Mouse (Mus musculus) forebrain, embryonic 14.5 days (tissue): Measurements from ENCODE around the gene Raet1e. TPM values are rescaled to one million over a fixed set of nuclear protein-coding genes. Genes with fewer than 3 reads are reported as not detected.
"Not testable (repeated sequence)": the region's sequence is repeated elsewhere in the genome, so short reads cannot be mapped to it uniquely, and the experiment has no call there.

Experiments
- ATAC-seq: fragments of 200-750 bp; cut with Nextera tagmentation; 2 replicates; pipeline ENCODE4 v1.8.0; 2017; ENCODE audit warnings: mild to moderate bottlenecking, moderate library complexity
- DNase-seq: peaks from one replicate; pipeline ENCODE4 v3.0.0-alpha.2; 2015; ENCODE audit warnings: low spot score
- H3K27ac ChIP-seq: fragments of 300-500 bp; sonication (generic); 2 replicates; pipeline ENCODE4 v1.5.1; 2014; ENCODE audit warnings: low read depth, mild to moderate bottlenecking, control low read depth, low read length, moderate library complexity
- H3K27me3 ChIP-seq: fragments of 300-500 bp; sonication (generic); replicated peaks from 2 replicates; pipeline ENCODE4 v1.6.1; 2014; ENCODE audit warnings: low read length, control low read depth, mixed read lengths; ENCODE audit not compliant: control insufficient read depth, insufficient read depth
- H3K36me3 ChIP-seq: fragments of 300-500 bp; sonication (generic); 2 replicates; pipeline ENCODE4 v1.6.1; 2014; ENCODE audit warnings: low read length, control low read depth; ENCODE audit not compliant: control insufficient read depth, insufficient read depth
- H3K4me1 ChIP-seq: fragments of 300-500 bp; sonication (generic); 2 replicates; pipeline ENCODE4 v1.6.1; 2014; ENCODE audit warnings: antibody characterized with exemption, low read length, control low read depth; ENCODE audit not compliant: control insufficient read depth, insufficient read depth
- H3K4me2 ChIP-seq: fragments of 300-500 bp; sonication (generic); 2 replicates; pipeline ENCODE4 v1.6.1; 2014; ENCODE audit warnings: mild to moderate bottlenecking, control low read depth, low read length
- H3K4me3 ChIP-seq: fragments of 300-500 bp; sonication (generic); 2 replicates; pipeline ENCODE4 v1.5.1; 2014; ENCODE audit warnings: low read depth, low read length, control low read depth
- H3K9ac ChIP-seq: fragments of 300-500 bp; sonication (generic); 2 replicates; pipeline ENCODE4 v1.6.1; 2014; ENCODE audit warnings: mild to moderate bottlenecking, low read length, control low read depth, moderate library complexity
- H3K9me3 ChIP-seq: fragments of 300-500 bp; sonication (generic); replicated peaks from 2 replicates; pipeline ENCODE4 v1.6.1; 2016; ENCODE audit warnings: low read length, control low read depth, mixed read lengths; ENCODE audit not compliant: control insufficient read depth
- WGBS: fragments of 180-500 bp; shearing (Covaris S2); extraction: QIAGEN DNeasy Blood & Tissue Kit; methylation state at CpG from one replicate; pipeline ENCODE4 v1.1.7; 2014; 5-methylcytosine and 5-hydroxymethylcytosine counted together
- polyA plus RNA-seq: library from polyadenylated mRNA; unstranded; fragments of >200 nt; fragmentation: Nextera tagmentation; extraction: Ambion mirVana; gene quantifications from 2 replicates; pipeline ENCODE4 v1.2.1, GENCODE M21; 2014

The Raet1e gene
- 0.42 and 1.7 TPM in 2 replicates for polyA plus RNA-seq

DNA sequence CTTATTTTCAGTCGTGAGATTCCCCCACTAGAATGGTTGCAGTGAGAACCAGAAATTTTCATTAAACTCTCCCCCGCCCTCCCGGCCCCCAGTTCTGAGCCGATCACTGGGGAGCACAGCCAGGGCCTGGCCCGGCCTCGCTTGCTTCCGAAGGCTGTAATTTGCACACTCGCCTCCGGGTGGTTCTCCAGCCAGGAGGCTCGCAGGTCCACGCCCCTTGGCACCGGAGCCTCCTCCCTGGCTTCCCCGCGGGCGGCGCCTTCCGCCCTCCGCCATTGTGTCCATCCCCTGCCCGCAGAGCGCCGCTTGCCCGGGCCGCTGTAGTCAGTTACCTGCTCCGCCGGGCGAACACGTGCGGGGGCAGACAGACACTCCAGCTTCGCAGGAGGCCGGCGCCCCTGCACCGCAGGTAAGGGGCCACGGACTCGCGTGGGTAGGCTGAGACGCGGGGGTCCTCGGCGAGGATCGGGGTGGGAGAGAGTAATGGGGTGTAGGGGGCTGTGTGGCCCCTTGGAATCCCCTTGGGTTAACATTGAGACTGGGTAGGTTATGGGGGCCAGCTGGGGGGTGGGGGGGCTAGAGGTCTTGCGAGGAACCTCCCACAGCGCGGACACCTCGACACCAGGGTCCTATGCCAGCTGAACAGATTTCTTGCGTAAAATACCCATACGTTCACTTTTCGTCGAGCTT lies at the start of gene Raet1e, which contains the start of gene H60b:
Gene Raet1e (plus strand): TSS at position 260 of the 690 bp plus-strand sequence.
Gene H60b (plus strand): TSS at position 277 of the 690 bp plus-strand sequence.
- peak; percentile 65 for ATAC-seq
- H3K27ac ChIP-seq, H3K9me3 ChIP-seq, H3K4me1 ChIP-seq, H3K9ac ChIP-seq, H3K36me3 ChIP-seq: not testable (repeated sequence)
- DNase-seq: peak; percentile 57
- Histone ChIP-seq H3K4me2 (peak within 1 kb of the TSS; percentile 47), H3K27me3 (peaks cover 58% of the 10 kb centered on the region), H3K4me3 (peak within 1 kb of the TSS; percentile 26)
- 0% methylated on average over 48 of the region's 48 CpGs for WGBS

DNA sequence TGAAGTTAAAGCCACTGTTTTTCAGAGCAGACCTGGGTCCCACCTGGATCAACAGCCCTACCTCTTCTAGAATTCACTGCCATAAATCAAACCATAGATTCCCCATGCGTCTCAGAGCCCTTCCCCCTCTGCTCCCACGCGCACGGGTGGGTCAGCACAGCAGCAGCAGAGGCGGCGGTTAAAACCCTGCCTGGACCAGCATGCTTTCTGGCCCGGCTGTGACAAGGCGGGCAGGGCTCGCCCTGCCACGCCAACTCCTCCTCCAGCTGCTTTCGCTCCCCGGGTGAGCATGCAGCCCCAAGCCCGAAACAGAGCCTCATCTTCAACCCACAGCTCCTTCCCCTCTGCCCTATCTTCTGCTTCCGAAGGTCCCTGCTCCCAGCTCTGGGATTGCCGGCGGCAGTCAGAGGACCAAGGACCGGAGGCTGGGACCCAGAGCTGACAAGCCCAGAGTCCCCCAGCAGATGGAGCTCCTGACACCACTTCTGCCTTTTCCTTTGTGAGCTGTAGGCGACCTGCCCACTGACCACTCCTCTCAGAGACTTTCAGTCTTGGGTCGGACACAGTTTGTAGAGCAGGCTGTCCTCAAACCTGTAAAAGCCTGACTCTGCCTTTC lies 17.6 kb upstream of the Raet1e start:
- Histone ChIP-seq H3K27me3 (no peaks in the 10 kb centered on the region), H3K9me3 (no peaks in the 10 kb centered on the region), H3K9ac (peak overlapping the region; percentile 56), H3K4me2 (peak overlapping the region; percentile 58), H3K36me3 (no peaks in the 10 kb centered on the region), H3K4me1 (no peaks in the 10 kb centered on the region), H3K4me3 (peak overlapping the region; percentile 29), H3K27ac (no peak overlapping the region)
- DNase-seq (peak; percentile 79), ATAC-seq (peak; percentile 75)
- WGBS: under 1% methylated on average over 19 of the region's 19 CpGs

DNA sequence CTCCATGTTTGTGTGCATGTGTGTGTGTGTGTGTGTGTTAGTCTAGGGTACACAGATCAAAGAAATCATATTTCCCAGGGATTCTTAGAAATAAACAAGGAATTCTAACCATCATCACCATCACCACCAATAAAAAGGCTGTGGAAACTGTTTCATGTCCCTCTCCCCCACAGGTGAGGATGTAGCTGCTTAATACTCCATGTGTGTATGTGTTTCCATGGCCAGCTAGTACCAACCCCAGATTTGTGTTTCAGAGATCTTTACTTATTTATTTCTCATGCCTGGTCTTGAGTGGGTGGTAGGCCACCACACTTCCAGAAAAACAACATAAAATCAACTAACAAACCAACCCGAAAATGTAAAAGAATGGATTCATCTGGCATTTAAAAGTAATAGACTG lies 16.2 kb upstream of the Raet1e start:
- not testable (repeated sequence) for H3K36me3 ChIP-seq, H3K9ac ChIP-seq, ATAC-seq, H3K9me3 ChIP-seq, DNase-seq, H3K27ac ChIP-seq, H3K27me3 ChIP-seq, H3K4me1 ChIP-seq, H3K4me2 ChIP-seq, H3K4me3 ChIP-seq
- WGBS: 86% methylated on average over 1 of the region's 1 CpGs

DNA sequence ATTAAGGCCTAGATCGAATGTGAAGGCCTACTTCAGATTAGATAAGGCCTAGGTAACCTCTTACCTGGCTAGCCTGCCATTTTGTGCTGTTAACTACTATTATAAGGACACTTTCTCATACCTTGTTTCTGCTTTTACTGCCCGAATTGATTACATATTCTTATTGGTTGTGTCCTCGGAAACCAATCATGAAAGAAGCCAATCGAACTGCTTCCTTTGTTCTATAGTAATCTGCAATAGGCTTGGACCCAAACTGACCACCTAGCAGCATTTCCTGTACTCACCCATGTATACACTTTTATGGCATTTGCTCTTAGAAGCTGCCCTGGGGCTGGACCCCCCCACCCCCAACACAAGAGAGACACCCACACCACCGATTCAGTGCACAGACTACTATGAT lies 15.4 kb upstream of the Raet1e start:
- Histone ChIP-seq H3K27me3 (no peaks in the 10 kb centered on the region), H3K4me1 (no peaks in the 10 kb centered on the region), H3K36me3 (no peaks in the 10 kb centered on the region), H3K4me2 (no peak overlapping the region), H3K9ac (no peak overlapping the region), H3K27ac (no peak overlapping the region), H3K4me3 (no peak overlapping the region), H3K9me3 (no peaks in the 10 kb centered on the region)
- DNase-seq (no peak), ATAC-seq (no peak)
- 80% methylated on average over 5 of the region's 5 CpGs for WGBS

DNA sequence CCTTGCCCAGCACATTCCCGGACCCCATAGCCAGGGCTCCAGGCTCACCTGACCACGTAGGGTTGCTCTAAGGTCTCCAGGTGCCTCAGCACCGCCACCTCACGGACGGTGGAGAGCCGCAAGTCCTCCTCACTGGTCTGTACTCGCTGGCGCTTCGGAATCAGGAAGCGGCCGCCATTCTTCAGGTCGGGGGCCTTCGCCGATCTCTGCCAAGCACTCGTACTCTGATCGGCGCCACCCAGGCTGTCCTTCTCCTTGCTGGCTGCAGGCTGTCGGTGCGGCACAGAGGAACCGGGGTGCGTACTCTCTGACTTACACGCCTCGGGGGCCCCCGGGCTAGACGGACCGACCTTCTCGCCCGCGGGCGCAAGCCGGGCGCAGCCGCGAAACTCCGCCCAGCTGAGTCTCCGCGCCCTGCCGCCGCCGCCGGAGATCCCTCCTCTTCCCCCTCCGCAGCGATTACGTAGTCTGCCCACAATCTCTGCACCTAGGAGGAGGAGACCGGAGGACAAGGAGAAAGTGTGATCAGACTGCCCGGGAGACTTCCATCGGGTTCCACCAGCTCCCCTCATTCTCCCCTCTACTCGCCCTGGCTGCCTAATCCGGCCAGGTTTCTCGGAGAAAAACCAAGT lies 9.8 kb upstream of the Raet1e start:
- peak overlapping the region; percentile 64 for H3K9ac ChIP-seq
- peak overlapping the region; percentile 53 for H3K4me3 ChIP-seq
- H3K9me3 ChIP-seq: no peaks in the 10 kb centered on the region
- peak overlapping the region; percentile 92 for H3K4me2 ChIP-seq
- no peak overlapping the region for H3K27ac ChIP-seq
- peak; percentile 65 for DNase-seq
- H3K27me3 ChIP-seq: peaks cover 15% of the 10 kb centered on the region
- no peaks in the 10 kb centered on the region for H3K4me1 ChIP-seq
- ATAC-seq: peak; percentile 74
- under 1% methylated on average over 47 of the region's 50 CpGs for WGBS
- no peaks in the 10 kb centered on the region for H3K36me3 ChIP-seq

DNA sequence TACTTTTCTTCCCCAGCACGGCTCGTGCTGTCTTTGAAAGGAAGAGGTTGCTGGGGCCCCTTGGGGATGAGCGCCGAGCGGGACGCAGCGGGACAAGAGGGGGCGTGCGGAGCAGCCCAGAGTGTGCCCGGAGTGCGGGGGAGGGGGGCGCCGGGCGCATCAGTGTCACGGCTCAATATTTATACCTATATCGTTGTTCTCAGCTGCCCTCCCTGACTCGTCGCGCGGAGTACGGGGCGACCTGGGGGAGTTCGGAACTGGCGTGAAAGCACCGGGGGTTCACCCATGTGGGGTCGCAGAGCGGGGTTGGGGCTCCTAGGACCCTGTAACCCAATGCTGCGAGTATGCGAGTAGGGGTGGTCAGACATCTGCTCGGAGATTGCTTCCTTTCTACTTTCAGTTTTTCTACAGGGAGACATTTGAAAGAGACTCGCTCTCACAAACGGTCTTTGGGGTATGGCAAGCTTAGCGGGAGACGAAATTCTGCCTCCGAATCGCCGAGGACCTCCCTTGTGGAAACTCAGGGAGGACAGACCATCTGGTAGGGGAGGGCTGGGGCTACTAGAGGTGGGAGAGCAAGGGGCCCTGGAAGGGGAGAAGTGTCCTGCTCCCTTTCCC lies 9.2 kb upstream of the Raet1e start, which contains the start of gene E030030I06Rik:
Gene E030030I06Rik (minus strand): TSS at position 198 of the 618 bp plus-strand sequence.
- under 1% methylated on average over 35 of the region's 37 CpGs for WGBS
- Histone ChIP-seq H3K9ac (peak within 1 kb of the TSS; percentile 64), H3K27me3 (peaks cover 15% of the 10 kb centered on the region), H3K27ac (no peak within 1 kb of the TSS), H3K9me3 (no peaks in the 10 kb centered on the region), H3K4me2 (peak within 1 kb of the TSS; percentile 92), H3K36me3 (no peaks in the 10 kb centered on the region), H3K4me1 (no peaks in the 10 kb centered on the region), H3K4me3 (peak within 1 kb of the TSS; percentile 53)
- no peak for DNase-seq
- peak; percentile 61 for ATAC-seq

DNA sequence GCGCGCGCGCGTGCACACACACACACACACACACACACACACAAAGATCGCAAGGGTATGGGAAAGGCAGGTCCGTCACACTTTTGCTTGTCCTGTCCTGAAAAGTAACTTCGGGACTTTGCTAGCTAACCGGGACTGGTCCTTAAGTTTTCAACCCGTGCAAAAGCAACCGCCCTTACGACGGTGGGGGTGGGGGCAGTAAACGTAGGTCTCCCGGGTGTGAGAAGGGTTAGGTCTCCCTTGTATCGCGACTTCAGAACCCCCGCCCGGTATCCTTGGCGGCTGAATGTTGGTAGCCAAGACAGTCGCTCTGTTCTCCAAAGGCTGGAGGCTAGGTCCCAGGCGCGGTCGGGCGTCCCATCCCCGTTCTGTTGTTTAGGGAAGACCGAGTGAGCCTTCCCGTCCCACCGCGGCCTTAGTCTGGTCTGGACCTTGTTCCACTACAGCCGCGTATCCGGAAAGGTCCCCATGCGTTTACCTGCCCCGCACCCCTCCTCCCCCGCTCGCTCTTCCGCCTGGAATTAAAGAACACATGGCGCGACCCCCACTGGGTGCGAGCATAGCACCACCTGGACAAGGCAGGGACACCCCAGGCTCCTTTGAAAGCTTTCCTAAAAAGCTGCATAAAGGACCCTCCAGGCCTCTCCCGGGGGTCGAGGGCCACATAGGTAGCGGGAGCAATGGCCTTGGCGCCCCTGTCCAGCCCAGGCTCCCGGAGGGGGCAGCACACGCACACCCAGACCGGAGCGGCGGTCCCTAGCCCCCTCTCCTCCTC lies 8.5 kb upstream of the Raet1e start:
- H3K4me2 ChIP-seq: peak overlapping the region; percentile 92
- H3K36me3 ChIP-seq: no peaks in the 10 kb centered on the region
- H3K27me3 ChIP-seq: peaks cover 16% of the 10 kb centered on the region
- H3K4me1 ChIP-seq: no peaks in the 10 kb centered on the region
- ATAC-seq (no peak), DNase-seq (no peak)
- peak overlapping the region; percentile 53 for H3K4me3 ChIP-seq
- H3K9me3 ChIP-seq: no peaks in the 10 kb centered on the region
- peak overlapping the region; percentile 64; the same call in 1 of the 2 replicates for H3K9ac ChIP-seq
- WGBS: under 1% methylated on average over 50 of the region's 50 CpGs
- H3K27ac ChIP-seq: no peak overlapping the region

DNA sequence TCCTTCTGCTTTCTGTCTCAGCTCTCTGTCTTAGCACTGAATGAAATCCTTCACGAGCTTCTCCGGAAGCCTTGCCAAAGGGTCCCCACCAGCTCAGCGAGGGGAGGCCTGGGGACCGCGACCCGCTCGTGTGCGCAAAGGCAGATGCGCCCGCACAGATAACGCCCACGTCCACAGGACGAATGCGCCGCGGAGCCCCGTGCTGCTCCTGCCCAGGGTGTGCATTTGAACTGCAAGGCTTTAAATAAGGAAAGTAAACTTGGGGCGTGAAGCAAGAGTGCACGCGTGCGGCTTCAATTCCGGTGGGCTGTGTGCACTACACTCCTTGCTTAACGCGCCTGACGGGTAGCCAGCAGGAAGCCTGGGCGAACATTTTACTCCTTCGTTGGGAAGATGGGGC lies 7.8 kb upstream of the Raet1e start:
- Histone ChIP-seq H3K9ac (no peak overlapping the region), H3K9me3 (no peaks in the 10 kb centered on the region), H3K27me3 (peaks cover 23% of the 10 kb centered on the region), H3K4me1 (no peaks in the 10 kb centered on the region), H3K27ac (no peak overlapping the region), H3K4me2 (peak overlapping the region; percentile 92), H3K4me3 (peak overlapping the region; percentile 53; the same call in 1 of the 2 replicates), H3K36me3 (no peaks in the 10 kb centered on the region)
- DNase-seq: no peak
- ATAC-seq: no peak
- under 1% methylated on average over 27 of the region's 27 CpGs for WGBS
